ENCODE assay signal across 33 mouse cellular contexts in genomic region chr12:118872673-118873072, GRCm38 (mm10). TPM values are rescaled to one million over a fixed set of nuclear protein-coding genes. Genes with fewer than 3 reads are reported as not detected.
A peak's percentile ranks its signal among the peaks of the same experiment; 100 is the strongest.
DNase-seq lines count a peak whose midpoint lies in the region; ATAC-seq and TF ChIP-seq lines count a peak whose summit lies in the region.
"Had no signal": no experiment of that assay in that cellular context is flagged by ENCODE, and none has a peak within 500 bp of the region (broad histone marks: within the 10 kb centered on the region; RNA-seq: fewer than 3 reads in every experiment).

No protein-coding gene starts in this region.

- peak; percentile 42 for DNase-seq in embryonic facial prominence, embryonic 14.5 days (ENCODE audit: low spot score)
- DNase-seq in embryonic facial prominence, embryonic 10.5 days (ENCODE audit: low spot score), result no peak
- no peak for DNase-seq in heart, postnatal 4 days
- DNase-seq in lung, embryonic 14.5 days, result peak; percentile 38
- no peak for DNase-seq in lung, postnatal 10 days
- DNase-seq in stomach, postnatal 0 days (ENCODE audit: low spot score), result no peak
- DNase-seq: adrenal gland, adult 8-10 months; adrenal gland, postnatal 14 days; adrenal gland, postnatal 36 days; B cell, adult 2 months; cerebellum, adult 11 months; cerebellum, adult 18-20 months; cerebellum, adult 8-10 months; cerebellum, adult 9-11 months; cerebellum, postnatal 14 days; cerebellum, postnatal 36 days; embryo, embryonic 11 days had no signal

- 66% methylated on average over 8 of the region's 8 CpGs for WGBS in embryonic facial prominence, embryonic 14.5 days
- WGBS in embryonic facial prominence, embryonic 10.5 days, result 87% methylated on average over 8 of the region's 8 CpGs
- WGBS in heart, embryonic 16.5 days, result 31% methylated on average over 8 of the region's 8 CpGs
- WGBS in lung, embryonic 14.5 days, result 26% methylated on average over 8 of the region's 8 CpGs
- 50% methylated on average over 8 of the region's 8 CpGs for WGBS in stomach, embryonic 15.5 days
- 47% methylated on average over 8 of the region's 8 CpGs for WGBS in stomach, postnatal 0 days

- no peaks in the 10 kb centered on the region for H3K9me3 ChIP-seq in embryonic facial prominence, embryonic 14.5 days (ENCODE audit: control insufficient read depth, low read length)
- H3K9me3 ChIP-seq in embryonic facial prominence, embryonic 10.5 days, result no peaks in the 10 kb centered on the region
- no peaks in the 10 kb centered on the region for H3K9me3 ChIP-seq in heart, embryonic 16.5 days (replicated peaks; ENCODE audit: control insufficient read depth, low read length)
- H3K9me3 ChIP-seq in lung, embryonic 14.5 days (ENCODE audit: low read depth, low read length), result no peaks in the 10 kb centered on the region
- no peaks in the 10 kb centered on the region for H3K9me3 ChIP-seq in stomach, embryonic 15.5 days
- H3K9me3 ChIP-seq in stomach, postnatal 0 days (ENCODE audit: control insufficient read depth, low read length), result no peaks in the 10 kb centered on the region
- H3K9me3 ChIP-seq: embryonic facial prominence, embryonic 12.5 days; embryonic facial prominence, embryonic 15.5 days; forebrain, embryonic 10.5 days; forebrain, embryonic 12.5 days; G1E had no signal

- ATAC-seq in embryonic facial prominence, embryonic 14.5 days (ENCODE audit: low read depth), result no peak
- peak; percentile 55 for ATAC-seq in heart, embryonic 16.5 days (replicated peaks; ENCODE audit: extremely low read depth, insufficient read depth, low FRiP score)
- ATAC-seq in lung, embryonic 14.5 days (ENCODE audit: insufficient read depth), result peak; percentile 56; the same call in 1 of the 2 replicates
- ATAC-seq in stomach, embryonic 15.5 days (ENCODE audit: insufficient read depth, low FRiP score, low read depth), result peak; percentile 53; the same call in 1 of the 2 replicates
- no peak for ATAC-seq in stomach, postnatal 0 days (ENCODE audit: low FRiP score, low TSS enrichment)
- ATAC-seq: activated CD4-positive, CD25-positive, alpha-beta regulatory T cell, adult 4 months; CD4-positive, CD25-positive, alpha-beta regulatory T cell, adult 4 months; forebrain, embryonic 14.5 days; forebrain, embryonic 16.5 days; Patski had no signal

- no peaks in the 10 kb centered on the region for H3K4me1 ChIP-seq in embryonic facial prominence, embryonic 14.5 days (ENCODE audit: control insufficient read depth, insufficient read depth, low read length)
- no peaks in the 10 kb centered on the region for H3K4me1 ChIP-seq in embryonic facial prominence, embryonic 10.5 days
- H3K4me1 ChIP-seq in heart, embryonic 16.5 days (ENCODE audit: control insufficient read depth, insufficient read depth, low read length), result no peaks in the 10 kb centered on the region
- H3K4me1 ChIP-seq in lung, embryonic 14.5 days (ENCODE audit: insufficient read depth), result no peaks in the 10 kb centered on the region
- no peaks in the 10 kb centered on the region for H3K4me1 ChIP-seq in stomach, embryonic 15.5 days
- H3K4me1 ChIP-seq in stomach, postnatal 0 days (replicated peaks; ENCODE audit: control insufficient read depth, insufficient read depth), result no peaks in the 10 kb centered on the region
- H3K4me1 ChIP-seq: embryonic facial prominence, embryonic 12.5 days; embryonic facial prominence, embryonic 15.5 days; forebrain, embryonic 10.5 days; forebrain, embryonic 12.5 days had no signal

- no peak overlapping the region for H3K9ac ChIP-seq in embryonic facial prominence, embryonic 14.5 days (ENCODE audit: low read depth, low read length)
- no peak overlapping the region for H3K9ac ChIP-seq in heart, embryonic 16.5 days (ENCODE audit: low read length)
- no peak overlapping the region for H3K9ac ChIP-seq in lung, embryonic 14.5 days
- H3K9ac ChIP-seq in stomach, embryonic 15.5 days, result no peak overlapping the region
- H3K9ac ChIP-seq in stomach, postnatal 0 days (ENCODE audit: low read length), result no peak overlapping the region
- H3K9ac ChIP-seq: embryonic facial prominence, embryonic 12.5 days; embryonic facial prominence, embryonic 15.5 days; forebrain, embryonic 12.5 days had no signal

- TF ChIP-seq CTCF in lung, embryonic 14.5 days (IDR thresholded peaks at IDR 0.05; ENCODE audit: low read depth), result no peak
- no peak for TF ChIP-seq CTCF in stomach, postnatal 0 days (IDR thresholded peaks at IDR 0.05; ENCODE audit: low read depth)

- no peaks in the 10 kb centered on the region for H3K36me3 ChIP-seq in embryonic facial prominence, embryonic 14.5 days (ENCODE audit: control insufficient read depth, insufficient read depth, low read length)
- H3K36me3 ChIP-seq in embryonic facial prominence, embryonic 10.5 days (replicated peaks), result no peaks in the 10 kb centered on the region
- H3K36me3 ChIP-seq in heart, embryonic 16.5 days (ENCODE audit: control insufficient read depth, insufficient read depth), result no peaks in the 10 kb centered on the region
- H3K36me3 ChIP-seq in lung, embryonic 14.5 days (ENCODE audit: insufficient read depth), result no peaks in the 10 kb centered on the region
- no peaks in the 10 kb centered on the region for H3K36me3 ChIP-seq in stomach, embryonic 15.5 days
- no peaks in the 10 kb centered on the region for H3K36me3 ChIP-seq in stomach, postnatal 0 days (ENCODE audit: control insufficient read depth, insufficient read depth, low read length)
- H3K36me3 ChIP-seq: embryonic facial prominence, embryonic 12.5 days; embryonic facial prominence, embryonic 15.5 days; forebrain, embryonic 10.5 days; forebrain, embryonic 12.5 days; G1E had no signal

- H3K4me2 ChIP-seq in embryonic facial prominence, embryonic 14.5 days (ENCODE audit: low read depth, low read length), result no peak overlapping the region
- H3K4me2 ChIP-seq in heart, embryonic 16.5 days (ENCODE audit: low read depth, low read length), result no peak overlapping the region
- no peak overlapping the region for H3K4me2 ChIP-seq in lung, embryonic 14.5 days
- no peak overlapping the region for H3K4me2 ChIP-seq in stomach, embryonic 15.5 days
- no peak overlapping the region for H3K4me2 ChIP-seq in stomach, postnatal 0 days (replicated peaks; ENCODE audit: low read depth)
- H3K4me2 ChIP-seq: embryonic facial prominence, embryonic 12.5 days; embryonic facial prominence, embryonic 15.5 days; forebrain, embryonic 12.5 days had no signal

- TF ChIP-seq EP300 in stomach, postnatal 0 days (optimal IDR thresholded peaks at IDR 0.05), result no peak

- H3K27me3 ChIP-seq in embryonic facial prominence, embryonic 14.5 days (replicated peaks; ENCODE audit: control insufficient read depth, insufficient read depth, low read length), result no peaks in the 10 kb centered on the region
- no peaks in the 10 kb centered on the region for H3K27me3 ChIP-seq in embryonic facial prominence, embryonic 10.5 days (replicated peaks; ENCODE audit: low read depth, poor library complexity, severe bottlenecking)
- no peaks in the 10 kb centered on the region for H3K27me3 ChIP-seq in heart, embryonic 16.5 days (ENCODE audit: control insufficient read depth, insufficient read depth, low read length)
- H3K27me3 ChIP-seq in lung, embryonic 14.5 days (ENCODE audit: insufficient read depth, low read length), result no peaks in the 10 kb centered on the region
- no peaks in the 10 kb centered on the region for H3K27me3 ChIP-seq in stomach, embryonic 15.5 days (replicated peaks)
- H3K27me3 ChIP-seq in stomach, postnatal 0 days (ENCODE audit: control insufficient read depth, insufficient read depth, low read length), result no peaks in the 10 kb centered on the region
- H3K27me3 ChIP-seq: CH12.LX; embryonic facial prominence, embryonic 12.5 days; embryonic facial prominence, embryonic 15.5 days; forebrain, embryonic 12.5 days had no signal

- no peak overlapping the region for H3K27ac ChIP-seq in embryonic facial prominence, embryonic 14.5 days (replicated peaks; ENCODE audit: low read depth, low read length)
- H3K27ac ChIP-seq in embryonic facial prominence, embryonic 10.5 days (replicated peaks), result no peak overlapping the region
- H3K27ac ChIP-seq in heart, embryonic 16.5 days (ENCODE audit: low read length), result no peak overlapping the region
- no peak overlapping the region for H3K27ac ChIP-seq in lung, embryonic 14.5 days (ENCODE audit: low read depth)
- no peak overlapping the region for H3K27ac ChIP-seq in stomach, embryonic 15.5 days
- no peak overlapping the region for H3K27ac ChIP-seq in stomach, postnatal 0 days (replicated peaks)
- H3K27ac ChIP-seq: embryonic facial prominence, embryonic 12.5 days; embryonic facial prominence, embryonic 15.5 days; forebrain, embryonic 10.5 days; forebrain, embryonic 12.5 days had no signal

- H3K4me3 ChIP-seq in embryonic facial prominence, embryonic 14.5 days (ENCODE audit: low read depth, low read length), result no peak overlapping the region
- H3K4me3 ChIP-seq in embryonic facial prominence, embryonic 10.5 days, result no peak overlapping the region
- H3K4me3 ChIP-seq in heart, embryonic 16.5 days (ENCODE audit: low read length), result no peak overlapping the region
- H3K4me3 ChIP-seq in lung, embryonic 14.5 days (ENCODE audit: low read depth, low read length), result no peak overlapping the region
- H3K4me3 ChIP-seq in stomach, embryonic 15.5 days (replicated peaks), result no peak overlapping the region
- H3K4me3 ChIP-seq in stomach, postnatal 0 days (ENCODE audit: low read depth, low read length), result no peak overlapping the region
- H3K4me3 ChIP-seq: embryonic facial prominence, embryonic 12.5 days; embryonic facial prominence, embryonic 15.5 days; erythroblast, embryonic 14.5 days; forebrain, embryonic 10.5 days; forebrain, embryonic 12.5 days had no signal

RNA-seq across cellular contexts. Expression of gene Sp8, which starts 26.5 kb away (rescaled TPM):
- polyA plus RNA-seq in embryonic facial prominence, embryonic 14.5 days (2014; fragmentation: Nextera tagmentation; extraction: Ambion mirVana), result 1.9 and 3.5 TPM in 2 replicates
- polyA plus RNA-seq in embryonic facial prominence, embryonic 10.5 days (2016; fragmentation: Nextera tagmentation; extraction: Ambion mirVana), result 7.2 and 8.1 TPM in 2 replicates
- not detected in 2 replicates for polyA plus RNA-seq in heart, embryonic 16.5 days (2015; fragmentation: Nextera tagmentation; extraction: Ambion mirVana)
- not detected for total RNA-seq in heart, postnatal 4 days (2021)
- polyA plus RNA-seq in lung, embryonic 14.5 days (2014; fragmentation: Nextera tagmentation; extraction: Ambion mirVana), result not detected in 2 replicates
- not detected in 2 replicates for polyA plus RNA-seq in stomach, embryonic 15.5 days (2015; fragmentation: Nextera tagmentation; extraction: Ambion mirVana)
- 0.02 TPM in 1 of 2 replicates, not detected in the other for polyA plus RNA-seq in stomach, postnatal 0 days (2015; fragmentation: Nextera tagmentation; extraction: Ambion mirVana)
- total RNA-seq: adrenal gland, adult 18-20 months; adrenal gland, adult 8-10 months; adrenal gland, postnatal 14 days; adrenal gland, postnatal 36 days; CH12.LX; common myeloid progenitor, adult 5-6 weeks had no signal
- polyA plus RNA-seq: activated CD4-positive, CD25-positive, alpha-beta regulatory T cell, adult 4 months; CD4-positive, CD25-positive, alpha-beta regulatory T cell, adult 4 months; erythroblast, embryonic 14.5 days; G1E had no signal

Comparison
In these comparisons a context has a peak if more than half of its experiments do, and no peak if none do; other contexts are left out.
1. ATAC-seq: peak in heart, embryonic 16.5 days (single experiment), lung, embryonic 14.5 days (single experiment) and stomach, embryonic 15.5 days (single experiment); none in embryonic facial prominence, embryonic 14.5 days (single experiment) and stomach, postnatal 0 days (single experiment).
2. DNase-seq: peak in embryonic facial prominence, embryonic 14.5 days (single experiment) and lung, embryonic 14.5 days (single experiment); none in embryonic facial prominence, embryonic 10.5 days (single experiment), heart, postnatal 4 days (single experiment), lung, postnatal 10 days (single experiment) and stomach, postnatal 0 days (single experiment).